In the genomic region with DNA sequence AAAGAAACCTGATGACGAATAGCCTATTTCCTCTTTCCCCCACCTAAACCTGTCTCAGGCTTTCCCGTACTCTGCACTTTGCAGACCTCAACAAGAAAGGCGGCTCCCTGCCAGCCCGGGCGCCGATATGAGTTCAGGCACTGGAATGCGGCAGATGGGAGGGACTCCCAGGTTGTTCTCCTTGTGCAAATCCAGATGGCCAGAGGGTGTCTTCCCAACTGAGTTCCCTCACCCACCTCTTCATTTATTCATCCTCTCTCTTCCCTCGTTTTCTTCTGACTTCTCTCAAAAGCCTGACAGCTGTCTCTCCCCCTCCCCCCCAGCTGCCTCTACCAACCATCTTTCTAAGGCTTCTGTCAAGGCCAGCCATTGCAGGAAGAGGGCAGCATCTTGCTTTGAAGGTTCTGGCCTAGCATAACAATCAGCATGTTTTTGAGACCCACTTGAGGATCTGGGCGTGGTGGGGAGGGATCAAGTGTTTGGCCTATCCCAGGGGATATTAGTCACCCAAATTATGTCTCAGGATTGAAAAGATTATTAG, we compare ENCODE assay signal across 8 mouse cellular contexts.
A peak's percentile ranks its signal among the peaks of the same experiment; 100 is the strongest.
DNase-seq lines count a peak whose midpoint lies in the region; ATAC-seq lines count a peak whose summit lies in the region.

No protein-coding gene starts in this region.

- 5% methylated on average over 9 of the region's 9 CpGs for WGBS in forebrain, embryonic 15.5 days
- WGBS in hindbrain, embryonic 16.5 days: 10% methylated on average over 9 of the region's 9 CpGs
- WGBS in midbrain, embryonic 16.5 days: 5% methylated on average over 9 of the region's 9 CpGs

- H3K4me3 ChIP-seq in forebrain, embryonic 15.5 days: no peak overlapping the region
- no peak overlapping the region for H3K4me3 ChIP-seq in hindbrain, embryonic 16.5 days (ENCODE audit: low read length)
- H3K4me3 ChIP-seq in midbrain, embryonic 16.5 days (ENCODE audit: low read depth, low read length): no peak overlapping the region

- peak; percentile 18; the same call in 1 of the 2 replicates for ATAC-seq in forebrain, embryonic 15.5 days (replicated peaks)
- 0 out of 2 replicates have a peak, but pooled peaks have one; percentile 28 for ATAC-seq in hindbrain, embryonic 16.5 days
- peak; percentile 61; the same call in 1 of the 2 replicates for ATAC-seq in midbrain, embryonic 16.5 days

- intact Hi-C loops in left cerebral cortex, postnatal 4 days (cut with DNase I): no loop called here

- no peaks in the 10 kb centered on the region for H3K36me3 ChIP-seq in forebrain, embryonic 15.5 days
- H3K36me3 ChIP-seq in hindbrain, embryonic 16.5 days (ENCODE audit: control insufficient read depth, insufficient read depth, low read length): no peaks in the 10 kb centered on the region
- no peaks in the 10 kb centered on the region for H3K36me3 ChIP-seq in midbrain, embryonic 16.5 days (ENCODE audit: control insufficient read depth, insufficient read depth, low read length)

- H3K9me3 ChIP-seq in forebrain, embryonic 15.5 days: no peaks in the 10 kb centered on the region
- H3K9me3 ChIP-seq in hindbrain, embryonic 16.5 days (ENCODE audit: control insufficient read depth, low read length): no peaks in the 10 kb centered on the region
- H3K9me3 ChIP-seq in midbrain, embryonic 16.5 days (replicated peaks; ENCODE audit: control insufficient read depth, low read length, poor library complexity, severe bottlenecking): no peaks in the 10 kb centered on the region

- no peak overlapping the region for H3K9ac ChIP-seq in forebrain, embryonic 15.5 days (replicated peaks)
- H3K9ac ChIP-seq in hindbrain, embryonic 16.5 days (ENCODE audit: low read depth, low read length): no peak overlapping the region
- H3K9ac ChIP-seq in midbrain, embryonic 16.5 days (ENCODE audit: low read depth, low read length): no peak overlapping the region

- peaks cover 47% of the 10 kb centered on the region for H3K4me1 ChIP-seq in forebrain, embryonic 15.5 days
- H3K4me1 ChIP-seq in hindbrain, embryonic 16.5 days (ENCODE audit: control insufficient read depth, insufficient read depth, low read depth, low read length): peaks cover 21% of the 10 kb centered on the region
- peaks cover 29% of the 10 kb centered on the region for H3K4me1 ChIP-seq in midbrain, embryonic 16.5 days (ENCODE audit: control insufficient read depth, insufficient read depth, low read length)

- peak overlapping the region; percentile 77 for H3K27ac ChIP-seq in forebrain, embryonic 15.5 days (replicated peaks)
- H3K27ac ChIP-seq in hindbrain, embryonic 16.5 days (ENCODE audit: low read depth, low read length): peak overlapping the region; percentile 21
- H3K27ac ChIP-seq in midbrain, embryonic 16.5 days (ENCODE audit: low read length): peak overlapping the region; percentile 31

- peak; percentile 30 for DNase-seq in A20 (ENCODE audit: low read depth, low spot score)
- DNase-seq in Muller cell, postnatal 12 days (ENCODE audit: inconsistent ontology term): peak; percentile 51
- DNase-seq in left cerebral cortex, postnatal 4 days: peak; percentile 79
- peak; percentile 53 for DNase-seq in yolk sac, embryonic 10.5 days (ENCODE audit: low spot score)
- DNase-seq in testis, postnatal 14 days (ENCODE audit: low spot score): no peak

- peak overlapping the region; percentile 28 for H3K4me2 ChIP-seq in forebrain, embryonic 15.5 days (replicated peaks)
- H3K4me2 ChIP-seq in hindbrain, embryonic 16.5 days (ENCODE audit: low read length): no peak overlapping the region
- peak overlapping the region; percentile 5; the same call in 1 of the 2 replicates for H3K4me2 ChIP-seq in midbrain, embryonic 16.5 days (ENCODE audit: low read length)

- H3K27me3 ChIP-seq in forebrain, embryonic 15.5 days: no peaks in the 10 kb centered on the region
- H3K27me3 ChIP-seq in hindbrain, embryonic 16.5 days (replicated peaks; ENCODE audit: control insufficient read depth, insufficient read depth, low read length): no peaks in the 10 kb centered on the region
- no peaks in the 10 kb centered on the region for H3K27me3 ChIP-seq in midbrain, embryonic 16.5 days (ENCODE audit: control insufficient read depth, insufficient read depth, low read depth, low read length)

Comparison
In these comparisons a context has a peak if more than half of its experiments do, and no peak if none do; other contexts are left out.
1. H3K27ac ChIP-seq: peak in every context shown above with its lines; median percentile 77 in forebrain, embryonic 15.5 days; 31 in midbrain, embryonic 16.5 days; 21 in hindbrain, embryonic 16.5 days.